Mouse (Mus musculus) gastrocnemius, postnatal 36 days (tissue): ENCODE measurements around the gene Stkld1. TPM values are rescaled to one million over a fixed set of nuclear protein-coding genes. Genes with fewer than 3 reads are reported as not detected.

Experiments used
- DNase-seq, 2 experiments: peaks; one replicate each; pipeline ENCODE4 v3.0.0; 2022
- intact Hi-C: fragments of 180-260 bp; cut with DNase I; formaldehyde crosslinking; loops from one replicate; pipeline ENCODE4 v1.15.1; 2025
- total RNA-seq, 2 experiments: library from RNA; stranded (reverse); gene quantifications; 2 replicates each; pipeline ENCODE4 v1.2.3; 2021

Stkld1 gene
- total RNA-seq, 2 experiments from 2014 or later, result not detected

DNA sequence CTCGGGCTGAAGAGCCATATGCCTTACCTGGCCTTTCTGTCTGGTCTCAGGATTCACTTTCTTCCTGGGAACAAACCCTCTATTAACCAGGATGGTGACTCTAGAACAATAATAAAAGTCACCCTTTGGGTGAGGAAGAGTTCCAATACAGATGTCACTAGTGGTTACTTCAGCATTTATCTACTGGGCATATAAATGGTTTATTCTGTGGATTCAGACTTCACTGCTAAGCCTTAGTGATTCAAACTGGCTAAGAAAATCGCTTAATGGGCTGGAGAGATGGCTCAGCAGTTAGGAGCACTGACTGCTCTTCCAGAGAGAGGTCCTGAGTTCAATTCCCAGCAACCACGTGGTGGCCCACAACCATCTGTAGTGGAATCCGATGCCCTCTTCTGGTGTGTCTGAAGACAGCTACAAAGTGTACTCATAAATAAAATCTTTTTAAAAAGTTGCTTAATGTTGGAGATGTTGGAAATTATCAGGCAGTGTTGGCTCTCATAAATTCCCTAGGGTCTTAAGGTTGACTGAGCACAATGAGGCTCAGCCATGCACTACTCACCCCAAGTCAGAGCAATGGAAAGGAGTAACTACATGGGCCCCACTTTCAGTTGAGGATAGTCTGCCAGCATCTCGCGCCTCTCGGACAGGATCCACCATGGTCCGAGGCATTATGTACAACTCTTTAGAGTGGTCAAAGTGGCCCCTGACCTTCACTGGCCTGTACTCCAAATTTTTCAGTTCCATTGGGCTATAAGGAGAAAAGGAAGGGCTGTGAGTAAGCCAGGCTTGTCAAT, 19.5 kb upstream of the Stkld1 start:
- peak in 1 of 2 experiments; percentile 1 for DNase-seq
- intact Hi-C loops, result no loop called here

DNA sequence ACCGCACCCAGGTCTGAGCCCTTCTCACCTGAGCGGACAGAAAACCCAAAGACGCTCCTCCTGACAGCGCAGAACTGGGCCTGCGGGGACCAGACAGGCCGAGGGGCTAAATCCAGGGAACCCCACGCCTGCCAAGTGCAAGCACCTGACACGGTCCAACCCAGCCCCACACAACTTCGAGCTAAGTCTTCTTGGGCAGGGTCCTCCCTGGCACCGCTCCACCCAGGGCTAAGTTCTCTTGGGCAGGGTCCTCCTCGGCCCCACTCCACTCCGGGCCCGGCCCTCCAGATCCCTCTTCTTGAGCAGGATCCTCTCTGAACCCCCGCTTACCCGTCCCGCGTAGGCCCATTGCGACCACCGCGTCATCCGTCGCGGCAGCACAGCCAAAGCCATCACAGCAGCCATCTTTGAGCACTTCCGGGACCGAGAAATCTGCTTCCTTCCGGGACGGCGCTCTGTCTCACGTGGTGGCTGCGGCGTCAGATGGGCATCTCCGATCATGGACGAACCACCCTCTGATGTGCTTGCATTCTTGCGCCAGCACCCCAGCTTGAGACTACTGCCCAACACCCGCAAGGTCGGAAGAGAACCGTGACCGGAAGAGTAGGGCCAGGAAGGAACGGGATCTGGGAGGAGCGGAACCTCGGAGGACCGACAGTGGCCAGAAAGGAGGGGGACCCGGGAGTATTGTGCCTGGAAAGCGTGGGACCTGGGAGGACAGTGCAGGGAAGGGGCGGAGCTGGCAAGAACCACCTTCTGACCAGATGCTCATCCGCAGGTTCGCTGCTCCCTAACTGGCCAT, 17.7 kb upstream of the Stkld1 start, which contains the start of the genes Surf2 and Surf1:
Surf2 (plus strand) TSS at position 441 of the 802 bp plus-strand sequence.
Surf1 (minus strand) TSS at position 604 of the 802 bp plus-strand sequence.
- peak; percentile 61 to 73 for DNase-seq
- intact Hi-C loops, result no loop called here

DNA sequence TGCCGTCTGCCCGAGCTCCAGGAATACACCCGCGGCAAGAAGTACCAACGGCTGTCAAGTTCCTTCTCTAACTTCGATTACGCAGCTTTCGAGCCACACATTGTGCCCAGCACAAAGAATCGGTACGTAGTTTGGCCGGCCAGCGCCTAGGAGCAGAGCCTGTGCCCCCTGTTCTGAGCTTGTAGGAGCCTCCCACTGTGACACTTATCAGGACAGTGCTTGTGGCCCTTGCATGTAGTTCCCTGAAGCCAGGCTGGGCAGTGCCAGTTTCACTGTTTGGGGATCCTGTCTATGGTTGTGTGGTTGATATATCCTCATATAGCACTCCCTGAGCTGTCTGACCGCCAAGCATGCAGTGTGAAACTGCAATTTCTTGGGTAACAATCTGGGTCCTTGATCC, 17.1 kb upstream of the Stkld1 start:
- no peak for DNase-seq
- intact Hi-C loops, result no loop called here

DNA sequence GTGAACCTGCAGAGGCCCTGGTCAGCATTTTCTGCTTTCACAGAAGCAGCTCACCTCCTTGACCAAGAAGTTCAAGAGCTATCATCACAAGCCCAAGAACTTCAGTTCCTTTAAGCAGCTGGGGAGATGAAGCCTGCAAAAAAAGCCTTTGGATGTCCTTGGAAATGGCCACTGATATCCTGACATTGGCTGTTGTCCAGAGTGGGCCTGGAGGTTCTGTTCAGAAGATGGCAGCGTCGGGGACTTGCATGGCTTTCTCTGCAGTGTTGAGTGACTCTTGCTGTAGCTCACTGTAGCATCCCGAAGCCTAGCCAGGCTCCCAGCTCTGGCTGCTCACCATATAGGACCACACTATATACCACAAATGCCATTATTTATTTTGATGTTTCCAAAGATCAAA, 14.2 kb upstream of the Stkld1 start:
- intact Hi-C loops, result no loop called here
- no peak for DNase-seq

DNA sequence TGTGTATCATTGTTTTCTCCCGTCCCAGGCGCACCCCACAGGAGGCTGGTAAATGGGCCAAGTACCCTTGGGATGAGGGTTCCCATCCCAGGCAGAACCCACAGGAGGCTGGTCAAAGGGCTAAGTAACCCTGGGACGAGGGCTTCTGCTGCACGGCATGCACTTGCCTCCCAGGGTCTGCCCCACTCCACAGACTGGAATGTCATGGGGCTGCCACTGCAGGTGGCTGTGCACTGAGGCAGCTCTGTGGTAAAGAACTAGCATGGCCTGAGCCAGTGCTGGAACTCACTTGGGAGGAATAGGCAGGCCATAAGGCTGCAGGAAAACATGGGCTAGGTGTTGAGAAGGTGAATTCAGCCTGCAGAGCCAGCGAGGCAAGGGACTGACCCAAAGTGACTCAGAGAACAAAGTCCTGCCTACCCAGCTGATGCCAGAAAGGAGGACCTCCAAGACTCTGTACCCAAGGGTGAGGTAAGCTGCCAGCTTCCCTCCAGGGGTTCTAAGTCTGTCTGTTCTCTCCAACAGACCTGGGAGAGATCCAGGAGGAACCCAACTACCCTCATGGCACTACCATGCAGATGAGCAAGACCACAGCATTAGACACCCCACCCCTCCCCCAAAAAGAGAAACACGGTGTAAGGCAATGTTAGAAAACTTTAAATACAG, 13.5 kb upstream of the Stkld1 start:
- no peak for DNase-seq
- intact Hi-C loops, result no loop called here

DNA sequence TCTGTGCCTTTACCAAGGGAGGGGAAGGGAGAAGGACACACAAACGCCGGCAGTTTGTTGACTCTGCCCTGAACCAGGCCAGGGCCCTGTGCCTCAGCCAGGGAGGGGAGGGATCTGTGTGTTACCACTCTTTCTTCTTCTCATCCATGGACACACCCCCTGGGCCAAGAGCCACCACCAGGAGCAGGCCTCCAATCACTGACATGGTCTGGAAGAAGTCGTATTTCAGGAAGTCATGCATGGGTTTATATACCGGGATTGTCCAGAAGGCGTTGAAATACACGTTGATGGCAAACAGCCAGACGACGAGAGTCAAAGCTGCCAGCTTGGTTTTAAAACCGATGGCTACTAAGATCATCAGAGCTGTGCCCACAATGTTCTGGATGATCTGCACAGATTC, 12.1 kb upstream of the Stkld1 start:
- no peak for DNase-seq
- intact Hi-C loops, result no loop called here

DNA sequence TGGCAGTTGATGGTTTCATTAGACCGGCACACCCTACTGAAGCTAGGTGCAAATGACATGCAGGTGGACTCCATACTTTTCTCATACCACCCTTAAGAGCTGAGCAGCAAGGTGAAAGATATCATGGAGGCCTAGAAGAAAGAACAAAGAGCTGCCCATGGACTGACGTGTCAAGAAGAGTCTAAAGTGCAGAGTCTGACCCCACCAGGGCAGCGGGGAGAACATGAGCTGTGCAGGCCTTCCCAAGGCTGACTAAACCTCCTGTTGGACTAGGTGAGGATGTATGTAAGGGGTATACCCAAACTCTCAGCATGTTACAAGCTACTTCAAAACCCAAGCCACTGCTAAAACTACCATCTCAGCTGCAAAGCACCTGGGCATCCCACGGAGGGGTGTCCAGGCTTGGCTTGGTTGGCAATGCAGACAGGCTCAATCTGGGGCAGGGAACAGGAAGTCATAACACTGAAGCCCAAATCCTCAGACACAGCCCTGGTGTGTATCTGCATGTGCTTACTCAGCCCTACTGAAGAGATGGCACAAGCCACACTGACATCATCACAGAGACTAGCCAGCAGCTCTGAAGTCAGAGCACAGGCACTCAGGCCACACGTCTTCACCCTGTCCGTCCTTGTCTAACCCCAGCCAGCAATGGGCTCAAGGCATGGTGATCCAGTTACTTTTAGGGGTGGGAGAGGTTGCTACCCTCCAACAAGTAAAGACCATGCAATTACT, 5.9 kb upstream of the Stkld1 start:
- DNase-seq, result no peak
- intact Hi-C loops, result no loop called here

DNA sequence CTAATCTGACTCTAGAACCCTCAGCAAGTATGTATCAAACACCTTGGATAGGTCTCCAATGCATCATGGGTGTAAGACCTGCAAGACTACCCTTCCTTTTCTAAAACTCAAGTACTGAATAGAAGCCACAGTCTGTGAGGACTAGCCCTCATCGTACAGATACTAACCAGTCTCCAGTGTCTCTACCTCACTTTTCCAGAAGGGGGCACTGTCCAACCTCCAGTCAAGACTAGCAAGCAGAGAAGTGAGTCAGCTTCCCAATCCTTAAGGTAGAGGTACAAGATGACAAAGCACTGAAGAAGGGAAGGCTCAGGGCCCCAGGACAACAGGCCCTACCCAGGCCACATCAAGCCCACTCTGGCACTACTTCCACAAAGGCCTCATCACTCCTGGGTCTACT, 3.5 kb upstream of the Stkld1 start:
- no peak for DNase-seq
- intact Hi-C loops, result loop anchor here (2.0 to 5.0 kb wide), 2 partner anchors 77 to 110 kb away; partner anchors contain the start of gene Cacfd1

DNA sequence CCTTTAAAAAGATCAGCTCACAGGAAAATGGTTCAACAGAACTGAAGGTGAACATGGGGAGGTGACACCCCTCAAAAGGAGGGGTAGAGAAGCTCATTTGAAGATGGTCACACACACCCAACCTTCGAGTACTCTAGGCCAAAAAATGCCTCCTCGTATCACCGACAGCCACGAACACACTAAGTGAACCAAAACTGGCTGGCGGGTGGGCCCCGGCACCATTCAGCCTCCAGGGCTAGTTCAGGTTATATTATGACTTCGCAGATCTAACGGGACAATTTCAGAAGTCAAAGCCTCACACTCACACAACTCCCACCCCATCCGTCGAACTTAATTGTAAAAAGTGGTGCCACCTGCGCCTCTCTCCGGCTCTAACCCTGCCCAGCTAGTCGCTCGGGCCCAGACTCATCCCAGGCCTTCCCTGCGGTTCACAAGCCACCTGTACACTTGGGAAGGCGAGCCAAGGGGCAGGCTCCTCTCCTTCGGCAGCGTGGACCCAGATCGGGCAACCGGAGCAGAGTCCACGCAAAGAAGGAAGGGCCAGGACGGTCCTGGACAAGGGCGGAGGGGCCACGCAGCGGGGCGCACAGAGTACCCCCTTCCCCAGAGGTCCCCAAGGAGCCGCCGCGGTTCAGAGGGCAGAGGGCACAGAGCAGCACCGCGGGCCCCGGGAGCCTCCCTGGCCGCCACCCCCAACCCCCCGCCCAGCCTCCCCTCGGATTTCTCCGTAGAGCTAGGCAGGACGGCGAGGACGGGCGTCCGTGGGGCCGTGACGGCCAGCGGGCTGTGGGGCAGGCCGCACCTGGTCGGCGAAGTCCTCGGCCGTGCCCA, 1.2 kb upstream of the Stkld1 start:
- intact Hi-C loops, result loop anchor here (5.0 kb wide), 1 partner anchor 75 kb away; the partner anchor contains the start of gene Cacfd1
- no peak for DNase-seq

DNA sequence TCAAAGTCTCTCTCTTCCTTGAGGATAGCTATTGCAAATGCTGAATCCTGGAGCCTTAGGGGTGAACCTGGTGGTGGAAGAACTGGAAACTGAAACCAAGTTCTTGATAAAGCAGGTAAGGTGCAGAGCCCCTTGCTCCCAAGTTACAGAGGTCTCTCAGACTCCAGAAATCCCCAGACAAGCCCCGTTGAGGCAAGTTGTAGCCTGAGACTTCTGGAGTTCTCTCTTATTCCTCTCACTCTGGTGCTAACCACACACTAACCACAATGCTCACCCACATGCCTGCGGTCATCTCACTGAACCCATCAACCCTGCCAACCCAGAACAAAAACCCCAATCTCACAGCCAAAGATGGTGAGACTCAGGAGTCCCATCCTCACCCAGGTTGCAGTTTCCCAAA, 1.4 kb downstream of the Stkld1 start:
- intact Hi-C loops, result no loop called here

DNA sequence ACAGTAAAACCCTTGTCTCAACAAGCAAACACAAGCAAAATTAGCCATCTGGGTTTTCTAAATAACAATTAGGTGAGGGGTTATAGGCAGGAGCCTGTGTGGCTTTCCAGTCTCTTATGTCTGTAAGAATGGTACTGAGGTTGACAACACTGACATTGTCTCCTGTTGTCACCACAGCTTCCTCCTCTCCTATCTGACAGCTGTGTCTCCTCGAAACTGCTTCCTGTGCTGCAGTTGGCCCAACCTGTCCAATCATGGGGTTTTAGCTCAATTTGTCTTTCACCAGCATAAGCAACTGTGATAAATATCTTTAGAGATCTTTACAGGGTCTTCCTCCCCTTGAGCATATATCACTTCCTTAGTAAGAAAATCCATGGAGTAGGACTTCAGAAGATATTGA, 2.6 kb downstream of the Stkld1 start:
- no peak for DNase-seq
- intact Hi-C loops, result no loop called here

More for the DNA sequence above, 1.4 kb downstream of the Stkld1 start:
- DNase-seq, result no peak

DNA sequence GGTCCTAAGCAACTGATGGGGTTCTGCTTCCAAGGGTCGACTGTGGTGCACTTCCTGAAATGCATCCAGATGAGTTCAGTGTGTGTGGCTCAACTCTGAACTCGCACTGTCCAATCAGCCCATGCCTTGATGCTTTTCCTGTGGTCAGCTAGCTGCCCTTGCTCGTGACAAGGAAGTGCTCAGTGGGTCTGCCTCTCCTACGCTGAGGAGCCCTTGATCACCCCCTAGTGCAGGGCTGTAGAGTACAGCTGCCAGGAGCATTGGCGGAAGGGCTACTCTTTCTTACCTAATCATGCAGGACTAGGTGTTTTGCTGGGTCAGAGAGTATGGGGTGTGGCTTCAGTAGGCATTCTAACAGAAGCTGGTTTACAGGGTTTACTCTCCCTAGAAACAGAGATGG, 7.7 kb downstream of the Stkld1 start:
- intact Hi-C loops, result no loop called here
- no peak for DNase-seq

DNA sequence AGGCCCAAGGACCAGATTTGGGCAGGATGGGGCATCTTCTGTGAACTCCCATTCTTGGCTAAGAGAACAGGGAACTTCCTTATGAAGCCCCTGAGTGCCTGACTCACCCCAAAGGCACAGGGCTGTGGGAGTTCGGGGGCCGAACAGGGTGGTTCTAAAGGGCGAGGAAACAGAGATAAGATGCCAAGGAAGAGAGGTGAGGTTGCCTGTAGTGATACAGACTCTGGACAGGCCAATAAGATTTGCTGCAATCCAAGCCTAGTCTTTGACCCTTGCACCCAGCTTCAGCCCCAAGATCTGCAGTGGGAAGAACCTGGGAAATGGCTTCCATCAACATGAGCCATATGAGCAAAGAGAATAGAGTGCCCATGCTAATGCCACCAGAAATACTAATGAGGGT, 9.4 kb downstream of the Stkld1 start:
- no peak for DNase-seq
- intact Hi-C loops, result no loop called here

DNA sequence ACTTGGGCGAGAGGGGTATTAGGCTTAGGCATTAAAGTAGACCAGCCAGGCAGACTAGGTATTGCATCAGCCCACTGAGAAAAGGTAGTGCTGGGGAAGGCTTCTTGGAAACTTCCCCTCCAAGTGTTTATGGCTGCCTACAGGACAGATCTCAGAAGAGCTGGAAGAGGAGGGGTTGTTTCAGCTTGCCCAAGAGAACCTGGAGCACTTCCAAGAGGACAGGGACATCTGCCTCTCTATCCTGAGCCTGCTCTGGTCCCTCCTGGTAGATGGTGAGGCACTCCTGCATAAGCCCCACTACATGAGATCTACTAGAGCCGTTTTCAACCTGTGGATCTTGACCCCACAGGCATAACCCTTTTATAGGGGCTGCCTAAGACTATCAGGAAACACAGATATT, 16.6 kb downstream of the Stkld1 start:
- DNase-seq, result no peak
- intact Hi-C loops, result no loop called here

DNA sequence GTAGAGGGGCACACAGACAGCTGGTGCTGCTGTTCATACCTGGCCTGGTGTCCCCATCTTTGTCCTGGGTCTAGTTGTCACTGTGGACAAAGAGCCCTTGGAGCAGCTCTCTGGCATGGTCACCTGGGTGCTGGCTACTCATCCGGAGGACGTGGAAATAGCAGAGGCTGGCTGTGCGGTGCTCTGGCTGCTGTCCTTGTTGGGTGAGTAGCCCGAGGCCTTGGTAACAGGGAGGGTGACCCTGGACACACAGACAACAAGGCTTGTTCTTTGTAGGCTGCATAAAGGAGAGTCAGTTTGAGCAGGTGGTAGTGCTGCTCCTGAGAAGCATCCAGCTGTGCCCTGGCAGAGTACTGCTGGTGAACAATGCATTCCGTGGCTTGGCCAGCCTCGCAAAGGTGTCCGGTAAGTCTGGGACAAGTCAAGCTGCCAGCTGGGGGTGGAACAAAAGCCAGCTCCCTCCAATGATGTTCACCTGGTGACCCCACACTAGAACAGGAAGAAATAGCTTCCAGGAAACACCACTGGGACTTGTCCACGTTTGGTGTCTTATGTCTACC, 17.6 kb downstream of the Stkld1 start:
- no peak for DNase-seq
- intact Hi-C loops, result no loop called here

DNA sequence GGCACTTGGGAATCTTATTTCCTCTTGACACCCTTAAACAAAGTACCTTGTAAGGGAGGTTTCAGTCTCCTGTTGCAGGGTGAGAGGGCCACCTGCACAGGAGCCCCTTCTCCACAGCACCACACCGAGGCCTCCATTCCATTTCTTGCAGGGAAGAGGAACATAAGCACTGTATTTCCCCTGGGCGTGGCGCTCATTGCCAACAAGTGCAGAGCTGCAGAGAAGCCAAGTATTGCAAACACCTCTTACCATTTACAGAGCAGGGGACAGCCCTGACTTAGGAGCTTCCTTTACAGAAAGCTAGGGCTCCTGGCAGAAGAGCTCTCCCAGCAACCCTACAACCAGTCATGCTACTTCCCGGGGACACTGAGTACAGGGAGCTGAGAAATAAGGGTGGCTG, 18.3 kb downstream of the Stkld1 start:
- no peak for DNase-seq
- intact Hi-C loops, result no loop called here

DNA sequence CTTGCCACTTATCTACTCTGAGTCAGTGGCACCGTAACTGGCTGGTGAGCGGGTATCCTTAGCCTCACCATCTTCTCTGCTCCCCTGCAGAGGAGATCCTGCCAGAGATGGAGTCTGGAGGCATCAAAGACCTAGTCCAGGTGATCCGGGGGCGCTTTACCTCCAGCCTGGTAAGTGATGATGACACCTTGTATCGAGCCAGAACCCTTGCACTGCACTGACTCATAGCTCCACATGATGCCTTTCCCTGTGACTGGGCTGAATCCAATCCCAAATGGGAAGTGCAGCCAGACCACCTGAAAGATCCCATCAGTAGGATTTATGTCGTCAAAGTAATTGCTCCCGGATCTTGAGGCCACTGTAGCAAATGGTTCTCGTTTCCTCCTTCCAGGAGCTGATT, 19.0 kb downstream of the Stkld1 start:
- DNase-seq, result no peak
- intact Hi-C loops, result no loop called here

DNA sequence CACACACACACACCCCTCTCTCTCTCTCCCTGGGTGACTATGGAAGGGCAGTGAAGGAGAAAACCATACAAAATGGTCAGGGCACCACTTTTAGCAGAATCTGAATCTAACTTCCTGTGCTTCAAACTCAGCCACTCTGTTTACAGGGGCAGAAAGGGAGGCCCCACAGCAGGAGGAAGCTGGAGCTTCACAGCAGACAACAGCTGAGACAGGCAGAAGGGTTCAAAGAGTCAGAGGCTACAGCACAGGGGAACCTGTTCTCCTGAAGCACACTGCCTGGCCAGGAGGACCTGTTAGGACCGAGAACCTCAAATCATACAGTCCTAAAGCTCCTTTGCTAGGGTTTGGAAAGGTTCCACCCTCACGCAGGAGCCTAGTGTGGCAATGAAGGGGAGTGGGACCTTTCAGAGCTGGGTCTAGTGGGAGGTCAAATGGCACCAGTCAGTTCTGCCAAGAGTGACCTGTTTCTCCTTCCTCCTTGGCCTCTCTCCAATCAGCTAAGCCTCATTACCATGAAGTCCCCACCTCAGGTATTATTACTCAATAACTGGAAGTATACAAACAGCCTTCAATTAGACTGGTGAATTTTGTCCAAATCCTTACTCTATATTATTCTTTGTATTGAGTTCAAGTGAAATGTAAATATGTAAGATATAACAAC, 21.0 kb downstream of the Stkld1 start:
- no peak for DNase-seq
- intact Hi-C loops, result no loop called here
